8 mouse cellular contexts compared by ENCODE assay signal in genomic region chr10:80741634-80742179, GRCm38 (mm10). TPM values are rescaled to one million over a fixed set of nuclear protein-coding genes. Genes with fewer than 3 reads are reported as not detected.
DNase-seq lines count a peak whose midpoint lies in the region; ATAC-seq lines count a peak whose summit lies in the region.

No protein-coding gene starts in this region.

- H3K36me3 ChIP-seq in hindbrain, embryonic 14.5 days (replicated peaks; ENCODE audit: control insufficient read depth, insufficient read depth): peaks cover 5% of the 10 kb centered on the region; the same call in 1 of the 2 replicates
- H3K36me3 ChIP-seq in midbrain, embryonic 12.5 days: peaks cover 4% of the 10 kb centered on the region; the same call in 1 of the 2 replicates

- H3K27ac ChIP-seq in hindbrain, embryonic 14.5 days: peak overlapping the region; percentile 88
- H3K27ac ChIP-seq in midbrain, embryonic 12.5 days (replicated peaks): peak overlapping the region; percentile 76

- H3K9ac ChIP-seq in hindbrain, embryonic 14.5 days: peak overlapping the region; percentile 97
- H3K9ac ChIP-seq in midbrain, embryonic 12.5 days (replicated peaks): peak overlapping the region; percentile 99

- no peaks in the 10 kb centered on the region for H3K9me3 ChIP-seq in hindbrain, embryonic 14.5 days (ENCODE audit: control insufficient read depth, low read length)
- H3K9me3 ChIP-seq in midbrain, embryonic 12.5 days: no peaks in the 10 kb centered on the region

- peak overlapping the region; percentile 93 for H3K4me2 ChIP-seq in hindbrain, embryonic 14.5 days (replicated peaks)
- peak overlapping the region; percentile 99 for H3K4me2 ChIP-seq in midbrain, embryonic 12.5 days (replicated peaks)

- H3K27me3 ChIP-seq in hindbrain, embryonic 14.5 days (ENCODE audit: control insufficient read depth, insufficient read depth, low read length): no peaks in the 10 kb centered on the region
- H3K27me3 ChIP-seq in midbrain, embryonic 12.5 days: no peaks in the 10 kb centered on the region

- H3K4me3 ChIP-seq in hindbrain, embryonic 14.5 days (replicated peaks; ENCODE audit: low read length): peak overlapping the region; percentile 96
- peak overlapping the region; percentile 97 for H3K4me3 ChIP-seq in midbrain, embryonic 12.5 days

- DNase-seq in embryo, embryonic 10.5 days (ENCODE audit: low spot score): peak; percentile 10
- DNase-seq in embryo, embryonic 9.5 days (ENCODE audit: extremely low spot score): no peak
- DNase-seq in retina, postnatal 1 day: peak; percentile 2
- no peak for DNase-seq in retina, embryonic 14.5 days (ENCODE audit: low spot score)
- DNase-seq in hindbrain, embryonic 14.5 days (ENCODE audit: low spot score): no peak
- DNase-seq in left cerebral cortex, postnatal 10 days (ENCODE audit: extremely low spot score in 1 of 2, low spot score in 2 of 2): no peak
- DNase-seq in urinary bladder, postnatal 4 days (ENCODE audit: low spot score in 2 of 2): no peak

- intact Hi-C loops in left cerebral cortex, postnatal 10 days (cut with DNase I): no loop called here

- no peak for ATAC-seq in hindbrain, embryonic 14.5 days (ENCODE audit: low FRiP score)
- no peak; the same call in 1 of the 2 replicates for ATAC-seq in midbrain, embryonic 12.5 days (ENCODE audit: low FRiP score, low read depth)

- under 1% methylated on average over 46 of the region's 46 CpGs for WGBS in hindbrain, embryonic 14.5 days
- under 1% methylated on average over 46 of the region's 46 CpGs for WGBS in midbrain, embryonic 12.5 days

- peaks cover 24% of the 10 kb centered on the region for H3K4me1 ChIP-seq in hindbrain, embryonic 14.5 days (replicated peaks; ENCODE audit: control insufficient read depth, insufficient read depth, low read length)
- H3K4me1 ChIP-seq in midbrain, embryonic 12.5 days: peaks cover 25% of the 10 kb centered on the region

RNA-seq across cellular contexts. Expression of gene Ap3d1, which starts 0.4 kb away (rescaled TPM):
- 112 and 114 TPM in 2 replicates for polyA plus RNA-seq in hindbrain, embryonic 14.5 days (2014; fragmentation: Nextera tagmentation; extraction: Ambion mirVana)
- polyA plus RNA-seq in midbrain, embryonic 12.5 days (2016; fragmentation: Nextera tagmentation; extraction: Ambion mirVana): 94.0 and 99.1 TPM in 2 replicates
- 100 to 1,000 TPM; 146 to 151 TPM for total RNA-seq in left cerebral cortex, postnatal 10 days (2021)

RNA-seq across cellular contexts. Expression of gene Dot1l, which starts 13.3 kb away (rescaled TPM):
- polyA plus RNA-seq in hindbrain, embryonic 14.5 days (2014; fragmentation: Nextera tagmentation; extraction: Ambion mirVana): 22.4 and 23.8 TPM in 2 replicates
- polyA plus RNA-seq in midbrain, embryonic 12.5 days (2016; fragmentation: Nextera tagmentation; extraction: Ambion mirVana): 26.9 and 30.8 TPM in 2 replicates
- total RNA-seq in left cerebral cortex, postnatal 10 days (2021): 10 to 100 TPM; 59.1 to 60.1 TPM

RNA-seq across cellular contexts. Expression of gene Izumo4, which starts 39.7 kb away (rescaled TPM):
- 20.0 and 20.4 TPM in 2 replicates for polyA plus RNA-seq in hindbrain, embryonic 14.5 days (2014; fragmentation: Nextera tagmentation; extraction: Ambion mirVana)
- 24.9 and 29.9 TPM in 2 replicates for polyA plus RNA-seq in midbrain, embryonic 12.5 days (2016; fragmentation: Nextera tagmentation; extraction: Ambion mirVana)
- 10 to 100 TPM; 56.3 to 63.5 TPM for total RNA-seq in left cerebral cortex, postnatal 10 days (2021)

RNA-seq across cellular contexts. Expression of gene Mob3a, which starts 39.9 kb away (rescaled TPM):
- polyA plus RNA-seq in hindbrain, embryonic 14.5 days (2014; fragmentation: Nextera tagmentation; extraction: Ambion mirVana): 45.3 and 47.1 TPM in 2 replicates
- 60.4 and 67.0 TPM in 2 replicates for polyA plus RNA-seq in midbrain, embryonic 12.5 days (2016; fragmentation: Nextera tagmentation; extraction: Ambion mirVana)
- 10 to 100 TPM; 21.8 to 24.7 TPM for total RNA-seq in left cerebral cortex, postnatal 10 days (2021)

RNA-seq across cellular contexts. Expression of gene Sf3a2, which starts 56.3 kb away (rescaled TPM):
- 55.6 and 62.9 TPM in 2 replicates for polyA plus RNA-seq in hindbrain, embryonic 14.5 days (2014; fragmentation: Nextera tagmentation; extraction: Ambion mirVana)
- polyA plus RNA-seq in midbrain, embryonic 12.5 days (2016; fragmentation: Nextera tagmentation; extraction: Ambion mirVana): 68.5 and 70.8 TPM in 2 replicates
- total RNA-seq in left cerebral cortex, postnatal 10 days (2021): 10 to 100 TPM; 39.7 to 43.1 TPM

Comparison
In these comparisons a context has a peak if more than half of its experiments do, and no peak if none do; other contexts are left out.
1. DNase-seq: peak in embryo, embryonic 10.5 days (single experiment) and retina, postnatal 1 day (single experiment); none in embryo, embryonic 9.5 days (single experiment), retina, embryonic 14.5 days (single experiment), hindbrain, embryonic 14.5 days (single experiment), left cerebral cortex, postnatal 10 days (0 of 2) and urinary bladder, postnatal 4 days (0 of 2).